Mouse (Mus musculus) hindbrain, postnatal 0 days (tissue): Measurements from ENCODE around the gene Adamts14. TPM values are rescaled to one million over a fixed set of nuclear protein-coding genes. Genes with fewer than 3 reads are reported as not detected.

Experiments
- ATAC-seq: fragments of 200-750 bp; cut with Nextera tagmentation; 2 replicates; pipeline ENCODE4 v1.8.0; 2017; ENCODE audit warnings: mild to moderate bottlenecking, moderate TSS enrichment, moderate library complexity
- DNase-seq: peaks from one replicate; pipeline ENCODE4 v3.0.0-alpha.2; 2015; ENCODE audit warnings: low spot score
- H3K27ac ChIP-seq: fragments of 300-500 bp; sonication (generic); 2 replicates; pipeline ENCODE4 v1.5.1; 2014; ENCODE audit warnings: mild to moderate bottlenecking
- H3K27me3 ChIP-seq: fragments of 300-500 bp; sonication (generic); 2 replicates; pipeline ENCODE4 v1.6.1; 2014; ENCODE audit warnings: low read length, mixed read lengths; ENCODE audit not compliant: insufficient read depth
- H3K36me3 ChIP-seq: fragments of 300-500 bp; sonication (generic); 2 replicates; pipeline ENCODE4 v1.6.1; 2014; ENCODE audit warnings: low read length, mixed read lengths; ENCODE audit not compliant: insufficient read depth
- H3K4me1 ChIP-seq: fragments of 300-500 bp; sonication (generic); 2 replicates; pipeline ENCODE4 v1.6.1; 2014; ENCODE audit warnings: antibody characterized with exemption, low read length, mixed read lengths; ENCODE audit not compliant: insufficient read depth
- H3K4me2 ChIP-seq: fragments of 300-500 bp; sonication (generic); 2 replicates; pipeline ENCODE4 v1.6.1; 2014; ENCODE audit warnings: low read depth, mild to moderate bottlenecking, low read length, moderate library complexity, mixed read lengths
- H3K4me3 ChIP-seq: fragments of 300-500 bp; sonication (generic); 2 replicates; pipeline ENCODE4 v1.5.1; 2014; ENCODE audit warnings: low read length
- H3K9ac ChIP-seq: fragments of 300-500 bp; sonication (generic); replicated peaks from 2 replicates; pipeline ENCODE4 v1.6.1; 2014; ENCODE audit warnings: mild to moderate bottlenecking, low read length, moderate library complexity, mixed read lengths
- H3K9me3 ChIP-seq: fragments of 300-500 bp; sonication (generic); 2 replicates; pipeline ENCODE4 v1.6.1; 2016; ENCODE audit warnings: low read length, mixed read lengths
- CTCF ChIP-seq: IDR thresholded peaks from 2 replicates; pipeline ENCODE4 v1.5.1; 2016; ENCODE audit warnings: antibody characterized with exemption, control low read depth, low read depth
- WGBS: fragments of 180-500 bp; shearing (Covaris S2); extraction: QIAGEN DNeasy Blood & Tissue Kit; methylation state at CpG from one replicate; pipeline ENCODE4 v1.1.7; 2014; 5-methylcytosine and 5-hydroxymethylcytosine counted together
- polyA plus RNA-seq: library from polyadenylated mRNA; unstranded; fragments of >200 nt; fragmentation: Nextera tagmentation; extraction: Ambion mirVana; gene quantifications from 2 replicates; pipeline ENCODE4 v1.2.1, GENCODE M21; 2015
- total RNA-seq: library from RNA; depleted of rRNA; stranded (reverse); fragments of >200 nt; gene quantifications from 2 replicates; pipeline ENCODE4 v1.2.3, GENCODE M21; 2014; rRNA removed

Gene Adamts14
- total RNA-seq (1.5 and 1.8 TPM in 2 replicates), polyA plus RNA-seq (0.36 and 0.37 TPM in 2 replicates)

DNA sequence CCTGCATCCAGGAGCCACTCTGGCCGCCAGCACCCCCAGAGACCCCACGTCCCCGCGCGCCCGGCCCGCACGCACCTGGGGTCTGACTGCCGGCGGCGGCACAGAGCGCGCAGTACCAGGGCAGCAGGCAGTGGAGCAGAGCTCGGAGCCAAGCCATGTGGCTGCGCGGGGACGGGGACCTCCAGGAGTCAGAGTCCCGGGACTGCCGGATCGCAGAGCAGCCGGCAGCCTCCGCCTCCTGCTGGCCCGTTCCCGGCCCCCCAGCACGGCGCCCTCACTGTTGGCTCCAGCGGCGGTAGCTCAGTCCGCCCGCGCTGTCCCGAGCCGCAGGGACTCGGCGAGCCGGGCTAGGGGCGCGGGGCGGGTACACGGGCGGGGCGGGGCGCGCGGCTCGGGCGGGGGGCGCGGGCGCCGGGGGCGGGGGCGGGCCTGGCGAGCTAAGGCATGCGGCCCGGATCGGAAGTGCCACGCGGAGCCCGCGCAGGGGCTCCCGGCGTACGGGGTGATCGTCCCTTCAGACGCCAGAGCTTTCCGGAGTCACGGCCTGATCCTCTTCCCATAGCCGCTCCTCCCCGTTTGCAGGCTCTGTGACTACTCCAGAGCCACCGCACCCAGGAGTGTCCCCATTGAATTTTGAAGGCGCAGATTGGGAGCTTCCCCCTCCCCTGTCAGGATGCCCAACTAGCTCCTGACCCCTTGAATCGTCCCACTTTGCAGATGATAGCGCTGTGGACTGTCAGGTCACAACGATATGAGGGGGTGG lies at the start of gene Adamts14:
Gene Adamts14, minus strand, starts transcription at position 358 of the 763 bp plus-strand sequence.
- Histone ChIP-seq H3K4me3 (peak within 1 kb of the TSS; percentile 53), H3K27me3 (no peaks in the 10 kb centered on the region), H3K4me2 (peak within 1 kb of the TSS; percentile 95), H3K9me3 (no peaks in the 10 kb centered on the region), H3K27ac (no peak within 1 kb of the TSS; the same call in 1 of the 2 replicates), H3K36me3 (no peaks in the 10 kb centered on the region), H3K9ac (peak within 1 kb of the TSS; percentile 40; the same call in 1 of the 2 replicates), H3K4me1 (peaks cover 10% of the 10 kb centered on the region; the same call in 1 of the 2 replicates)
- DNase-seq (peak; percentile 45), ATAC-seq (peak; percentile 55; the same call in 1 of the 2 replicates)
- WGBS = 2% methylated on average over 64 of the region's 75 CpGs
- TF ChIP-seq CTCF = no peak

DNA sequence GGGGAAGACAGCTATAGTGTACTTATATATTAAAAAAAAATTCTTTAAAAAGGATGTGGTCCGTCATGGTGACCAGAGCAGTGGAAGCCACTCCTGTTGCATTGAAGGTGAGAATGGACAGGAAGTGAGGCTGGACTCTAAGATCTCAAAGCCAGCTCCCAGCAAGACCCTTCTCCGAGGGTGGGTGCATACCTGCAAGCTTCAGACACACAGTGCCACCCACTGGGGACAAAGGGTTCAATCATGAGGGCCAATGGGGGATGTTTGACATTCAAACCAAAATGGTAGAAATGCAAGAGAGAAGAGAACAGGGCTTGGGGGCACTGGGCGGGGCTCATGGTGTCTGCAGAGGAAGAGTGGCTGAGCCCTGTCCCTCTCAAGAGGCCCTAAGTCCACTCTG lies 45.3 kb upstream of the Adamts14 start:
- no peak for TF ChIP-seq CTCF
- ATAC-seq (no peak), DNase-seq (no peak)
- Histone ChIP-seq H3K9me3 (no peaks in the 10 kb centered on the region; the same call in 1 of the 2 replicates), H3K4me2 (no peak overlapping the region), H3K4me1 (no peaks in the 10 kb centered on the region), H3K4me3 (no peak overlapping the region), H3K27me3 (no peaks in the 10 kb centered on the region), H3K27ac (no peak overlapping the region), H3K36me3 (peaks cover 10% of the 10 kb centered on the region; the same call in 1 of the 2 replicates), H3K9ac (no peak overlapping the region)
- WGBS = 92% methylated on average over 3 of the region's 3 CpGs

DNA sequence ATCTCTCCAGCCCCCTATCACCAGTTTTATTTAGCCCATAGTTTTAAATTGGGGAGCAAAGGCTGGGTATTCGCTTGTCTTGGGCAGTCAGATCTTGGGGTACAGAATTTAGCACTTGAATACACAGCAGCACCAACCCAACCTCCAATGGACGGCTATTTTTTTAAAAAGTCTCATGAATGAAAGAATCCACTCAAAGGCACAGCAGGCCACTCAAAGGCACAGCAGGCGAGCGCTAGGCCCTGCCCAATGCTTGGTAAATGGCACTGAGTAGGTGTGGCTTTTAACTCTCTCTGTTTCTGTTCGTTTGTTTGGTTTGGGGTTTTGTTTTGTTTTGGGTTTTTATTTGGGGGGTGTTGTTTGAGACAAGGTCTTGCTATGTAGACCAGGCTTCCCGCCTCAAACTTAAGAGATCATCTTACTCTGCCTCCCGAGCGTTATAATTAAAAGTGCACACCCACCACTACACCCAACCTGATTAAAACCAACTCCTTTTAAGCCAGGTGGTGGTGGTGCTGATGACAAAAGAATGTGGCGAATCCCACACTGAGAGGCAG lies 42.2 kb upstream of the Adamts14 start:
- TF ChIP-seq CTCF = no peak
- no peaks in the 10 kb centered on the region for H3K36me3 ChIP-seq
- DNase-seq (no peak), ATAC-seq (no peak)
- H3K4me2 ChIP-seq = no peak overlapping the region
- H3K27me3 ChIP-seq = no peaks in the 10 kb centered on the region
- WGBS = 37% methylated on average over 9 of the region's 9 CpGs
- H3K9ac ChIP-seq = no peak overlapping the region
- H3K27ac ChIP-seq = no peak overlapping the region
- H3K9me3 ChIP-seq = no peaks in the 10 kb centered on the region
- H3K4me3 ChIP-seq = no peak overlapping the region
- no peaks in the 10 kb centered on the region for H3K4me1 ChIP-seq

DNA sequence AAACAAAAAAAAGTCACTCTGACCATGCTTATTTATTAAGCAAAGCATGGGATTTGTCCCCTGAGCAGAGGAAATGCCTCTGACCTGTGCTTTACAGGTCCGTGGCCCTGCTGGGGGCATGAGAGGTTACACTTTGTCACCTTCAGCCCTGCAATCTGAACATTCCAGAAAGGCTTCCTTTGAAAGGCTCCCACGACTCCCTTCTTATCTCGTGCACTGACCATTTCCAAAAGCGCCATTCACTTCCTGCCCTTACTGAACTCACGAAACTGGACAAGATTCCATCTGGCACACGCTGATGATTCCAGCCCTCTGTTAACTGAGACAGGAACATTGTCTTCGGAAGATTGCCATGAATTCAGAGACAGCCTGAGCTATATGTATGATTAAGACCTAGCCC lies 40.5 kb upstream of the Adamts14 start:
- ATAC-seq (no peak), DNase-seq (no peak)
- H3K36me3 ChIP-seq = no peaks in the 10 kb centered on the region
- H3K9ac ChIP-seq = no peak overlapping the region
- WGBS = 71% methylated on average over 7 of the region's 7 CpGs
- H3K4me3 ChIP-seq = no peak overlapping the region
- H3K4me2 ChIP-seq = no peak overlapping the region
- H3K4me1 ChIP-seq = no peaks in the 10 kb centered on the region
- H3K9me3 ChIP-seq = no peaks in the 10 kb centered on the region
- no peak for TF ChIP-seq CTCF
- H3K27ac ChIP-seq = no peak overlapping the region
- H3K27me3 ChIP-seq = no peaks in the 10 kb centered on the region

DNA sequence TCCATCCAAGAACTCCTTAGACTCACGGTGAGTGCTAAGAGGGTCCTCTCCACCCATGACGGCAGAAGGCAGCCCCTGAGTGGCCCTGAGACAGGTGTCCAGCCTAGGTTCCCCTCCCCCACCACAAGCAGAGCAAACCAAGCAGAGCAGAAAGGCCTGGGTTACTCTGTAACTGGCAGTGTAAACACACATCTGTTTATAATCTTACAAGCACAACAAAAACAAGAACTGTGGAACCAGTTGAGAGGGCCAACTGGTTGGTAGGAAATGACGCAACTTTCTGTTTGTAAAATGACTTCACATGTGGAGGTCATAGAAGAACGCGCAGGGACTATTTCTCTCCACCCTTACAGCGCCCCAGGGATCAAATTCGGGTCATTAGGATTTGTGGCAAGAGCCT lies 39.5 kb upstream of the Adamts14 start:
- WGBS = 71% methylated on average over 7 of the region's 7 CpGs
- ATAC-seq (no peak), DNase-seq (no peak)
- TF ChIP-seq CTCF = no peak
- Histone ChIP-seq H3K4me1 (no peaks in the 10 kb centered on the region), H3K4me2 (no peak overlapping the region), H3K9me3 (no peaks in the 10 kb centered on the region), H3K36me3 (no peaks in the 10 kb centered on the region), H3K27me3 (no peaks in the 10 kb centered on the region), H3K9ac (no peak overlapping the region), H3K4me3 (no peak overlapping the region), H3K27ac (no peak overlapping the region)

DNA sequence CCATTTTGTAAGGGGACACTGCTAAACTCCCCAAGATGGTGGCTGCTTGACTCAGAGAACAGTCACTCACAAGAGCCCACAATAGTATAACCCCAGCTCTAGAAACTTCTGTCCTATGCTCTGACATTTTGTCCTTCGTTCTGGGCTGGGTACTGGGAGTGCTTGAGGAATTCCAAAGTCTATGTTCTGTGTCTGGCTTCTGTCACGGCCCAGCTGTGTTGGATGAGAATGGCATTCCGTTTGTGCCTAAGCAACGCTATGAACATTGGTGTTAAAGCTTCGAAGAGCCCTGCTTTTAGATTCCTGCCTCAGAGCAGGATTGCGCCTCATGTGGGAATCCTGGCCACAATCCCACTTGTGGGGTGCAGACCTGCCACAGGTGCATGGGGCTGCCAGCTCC lies 38.9 kb upstream of the Adamts14 start:
- H3K4me1 ChIP-seq = no peaks in the 10 kb centered on the region
- no peak overlapping the region for H3K4me3 ChIP-seq
- no peak overlapping the region for H3K9ac ChIP-seq
- no peak overlapping the region for H3K4me2 ChIP-seq
- ATAC-seq = no peak
- no peak for DNase-seq
- WGBS = 82% methylated on average over 6 of the region's 6 CpGs
- no peaks in the 10 kb centered on the region for H3K9me3 ChIP-seq
- H3K36me3 ChIP-seq = no peaks in the 10 kb centered on the region
- no peak for TF ChIP-seq CTCF
- H3K27me3 ChIP-seq = no peaks in the 10 kb centered on the region
- H3K27ac ChIP-seq = no peak overlapping the region

DNA sequence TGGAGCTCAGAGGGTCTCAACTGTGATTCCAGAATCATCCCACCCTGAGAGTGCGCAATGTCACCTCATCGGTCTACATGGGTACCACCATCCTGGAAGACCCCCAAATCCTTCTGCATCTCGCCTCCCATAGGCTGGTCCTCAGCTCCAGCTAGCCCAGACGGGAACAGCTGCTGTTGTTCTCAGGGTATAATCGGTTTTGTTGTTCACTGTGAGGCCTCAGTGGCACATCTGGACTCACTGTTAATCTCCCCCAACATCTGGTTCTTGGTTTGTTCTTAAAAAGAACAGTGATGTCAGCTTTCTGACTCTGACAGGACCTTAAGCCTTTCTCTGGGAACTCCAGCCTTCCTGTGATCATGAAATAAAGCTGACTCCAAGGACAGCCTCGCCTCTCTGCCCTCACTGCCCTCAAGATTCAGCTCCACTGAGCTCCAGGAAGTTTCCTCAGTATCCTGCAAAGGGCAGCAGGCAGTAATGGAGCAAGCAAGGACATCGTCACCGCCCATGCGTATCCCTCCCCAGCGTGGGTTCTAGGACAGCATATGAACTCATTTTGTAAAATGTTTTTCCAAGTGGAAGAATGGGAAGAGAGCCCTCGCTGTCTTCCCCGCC lies 35.6 kb upstream of the Adamts14 start:
- Histone ChIP-seq H3K27me3 (no peaks in the 10 kb centered on the region), H3K9ac (no peak overlapping the region), H3K4me1 (no peaks in the 10 kb centered on the region), H3K4me3 (no peak overlapping the region), H3K27ac (no peak overlapping the region), H3K36me3 (no peaks in the 10 kb centered on the region), H3K4me2 (no peak overlapping the region), H3K9me3 (no peaks in the 10 kb centered on the region)
- 65% methylated on average over 12 of the region's 12 CpGs for WGBS
- no peak for TF ChIP-seq CTCF
- no peak for DNase-seq
- no peak for ATAC-seq
